Mouse (Mus musculus): Measurements from ENCODE around the gene E130311K13Rik.

The E130311K13Rik gene

DNA sequence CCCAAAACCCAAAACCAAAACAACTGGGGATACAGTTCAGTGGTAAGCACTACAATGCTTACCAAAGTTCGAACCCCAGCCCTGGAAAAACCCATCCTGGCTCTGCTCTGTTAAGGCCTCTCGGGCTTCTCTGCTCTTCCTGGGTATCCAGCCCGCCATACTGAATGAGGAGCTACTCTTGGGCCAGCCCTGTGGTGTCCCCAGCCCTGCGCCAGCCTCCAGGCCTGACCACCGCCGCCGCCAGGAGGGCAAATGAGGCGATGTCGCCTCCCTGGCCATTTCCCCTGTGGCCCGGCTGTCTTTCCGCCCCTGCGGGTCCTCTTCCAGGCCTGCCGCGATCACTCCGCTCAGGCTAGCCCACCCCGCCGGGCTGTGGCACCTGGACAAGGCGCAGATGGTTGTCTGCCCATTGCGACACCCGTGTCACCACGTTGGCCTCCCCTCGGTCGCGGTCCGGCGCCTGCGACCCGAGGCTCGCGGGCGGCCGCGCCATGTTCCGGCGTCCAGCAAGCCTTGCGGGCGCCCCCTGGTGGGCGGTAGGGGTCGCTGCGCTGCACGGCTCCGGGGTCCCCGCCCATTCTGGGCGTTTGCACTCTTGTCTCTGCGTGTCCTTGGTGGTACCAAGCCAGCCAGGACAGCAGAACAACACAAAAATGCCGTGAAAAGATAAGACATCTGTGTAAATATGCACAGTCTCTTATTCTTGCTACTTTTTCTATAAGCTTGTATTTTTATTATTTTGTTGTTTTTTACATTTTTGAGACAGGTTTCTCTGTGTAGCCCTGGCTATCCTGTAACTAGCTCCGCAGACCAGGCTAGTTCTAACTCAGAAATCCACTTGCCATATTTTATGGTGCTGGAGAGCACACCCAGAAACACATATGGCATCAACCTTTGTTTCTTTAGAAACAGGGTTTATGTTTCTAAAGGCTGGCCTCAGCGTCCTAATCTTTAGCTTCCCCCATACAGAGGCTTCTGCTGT, at the start of gene E130311K13Rik:
Gene E130311K13Rik, minus strand, starts transcription at position 595 of the 982 bp plus-strand sequence.
- DNase-seq, result peak; percentile 87

DNA sequence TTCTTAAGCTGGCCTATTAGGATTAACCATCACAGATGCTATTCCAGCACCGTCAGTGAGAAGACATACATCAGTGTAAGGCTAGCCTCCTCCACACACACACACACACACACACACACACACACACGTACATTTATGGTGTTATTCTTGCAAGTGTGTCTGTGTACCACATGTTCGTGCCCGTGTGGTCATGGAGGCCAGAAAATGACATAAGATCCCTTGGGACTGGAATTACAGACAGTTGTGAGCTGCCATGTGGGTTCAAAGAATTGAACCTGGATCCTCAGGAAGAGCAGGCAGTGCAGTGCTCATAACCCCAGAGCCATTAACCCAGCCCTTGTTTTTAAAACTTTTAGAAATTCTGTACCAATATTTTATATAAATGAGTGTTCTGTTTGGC, 48.6 kb upstream of the E130311K13Rik start:
- no peak for DNase-seq

DNA sequence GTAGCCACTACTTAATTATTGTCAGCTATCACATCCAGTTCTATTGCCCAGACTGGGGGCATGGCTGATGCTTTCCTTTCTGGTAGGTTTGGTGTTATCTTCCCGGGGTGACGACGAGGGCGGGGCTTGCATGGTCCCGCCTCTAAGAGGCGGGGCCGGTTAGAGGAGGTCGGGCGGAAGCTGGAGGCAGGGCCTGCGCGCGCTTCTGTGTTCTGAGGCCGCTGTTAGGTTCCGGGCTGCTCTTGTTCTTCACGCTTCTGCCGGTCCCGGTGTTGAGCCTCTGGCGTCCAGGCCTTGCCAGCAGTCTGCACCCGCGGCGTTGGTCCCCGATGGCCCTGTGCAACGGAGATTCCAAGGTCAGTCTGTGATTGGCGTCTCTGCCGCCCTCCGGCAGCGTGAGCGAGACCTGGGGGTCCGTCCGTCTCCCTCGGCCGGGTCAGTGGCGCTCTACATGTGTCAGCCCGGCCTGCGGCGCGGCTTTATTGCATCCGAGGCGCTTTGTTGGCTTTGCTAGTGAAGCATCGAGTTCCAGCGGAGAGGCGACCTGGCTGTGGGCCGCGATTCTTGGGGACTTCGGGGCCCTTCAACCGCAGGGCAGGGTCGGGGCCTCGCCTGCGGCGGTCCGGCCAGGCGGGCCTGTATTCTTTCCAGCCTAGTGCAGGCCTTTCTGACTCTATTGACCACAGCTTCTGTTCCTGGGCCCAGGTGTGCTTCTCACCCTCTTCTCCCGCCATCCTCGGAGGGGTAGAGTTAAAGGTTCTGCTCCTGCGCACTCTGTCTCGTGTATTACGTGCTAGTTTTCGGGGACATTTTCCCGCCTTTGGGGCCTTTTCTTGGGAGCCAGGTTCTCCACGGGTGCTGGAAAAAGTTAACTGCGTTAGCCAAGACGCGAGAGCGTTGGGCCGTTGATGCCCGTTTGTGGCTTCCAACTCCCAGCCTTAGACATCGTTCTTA, 47.0 kb upstream of the E130311K13Rik start, which contains the start of gene Gmps:
Gene Gmps, plus strand, starts transcription at position 152 of the 954 bp plus-strand sequence.
- DNase-seq, result peak; percentile 97

DNA sequence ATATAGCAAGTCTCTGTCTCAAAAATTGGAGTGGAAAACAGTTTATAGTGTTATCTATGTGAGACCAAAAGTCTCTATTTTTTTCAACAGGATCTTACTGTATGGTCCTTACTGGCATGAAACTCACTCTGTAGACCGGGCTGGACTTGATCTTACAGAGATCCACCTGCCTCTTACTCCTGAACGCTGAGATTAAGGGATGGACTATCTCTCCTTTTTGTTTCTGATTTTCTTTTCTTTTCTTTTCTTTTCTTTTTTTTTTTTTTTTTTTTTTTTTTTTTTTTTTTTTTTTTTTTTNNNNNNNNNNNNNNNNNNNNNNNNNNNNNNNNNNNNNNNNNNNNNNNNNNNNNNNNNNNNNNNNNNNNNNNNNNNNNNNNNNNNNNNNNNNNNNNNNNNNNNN, 36.7 kb upstream of the E130311K13Rik start:
- DNase-seq, result no peak

DNA sequence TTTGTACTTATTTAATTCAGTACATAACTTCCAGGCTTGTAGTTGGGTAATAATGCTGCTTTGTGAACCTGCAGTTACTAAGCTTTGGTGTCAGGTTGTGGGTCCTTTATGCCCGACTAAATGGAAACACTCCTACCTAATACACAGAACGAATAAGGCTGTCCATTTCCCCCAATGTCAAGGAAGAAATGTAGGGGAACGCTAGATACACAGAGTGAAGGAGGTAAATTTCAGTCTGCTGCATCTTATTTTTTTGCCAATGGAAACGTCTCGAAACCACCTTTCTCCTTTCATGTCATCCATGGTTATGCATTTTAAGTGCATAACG, 35.6 kb upstream of the E130311K13Rik start:
- no peak for DNase-seq

DNA sequence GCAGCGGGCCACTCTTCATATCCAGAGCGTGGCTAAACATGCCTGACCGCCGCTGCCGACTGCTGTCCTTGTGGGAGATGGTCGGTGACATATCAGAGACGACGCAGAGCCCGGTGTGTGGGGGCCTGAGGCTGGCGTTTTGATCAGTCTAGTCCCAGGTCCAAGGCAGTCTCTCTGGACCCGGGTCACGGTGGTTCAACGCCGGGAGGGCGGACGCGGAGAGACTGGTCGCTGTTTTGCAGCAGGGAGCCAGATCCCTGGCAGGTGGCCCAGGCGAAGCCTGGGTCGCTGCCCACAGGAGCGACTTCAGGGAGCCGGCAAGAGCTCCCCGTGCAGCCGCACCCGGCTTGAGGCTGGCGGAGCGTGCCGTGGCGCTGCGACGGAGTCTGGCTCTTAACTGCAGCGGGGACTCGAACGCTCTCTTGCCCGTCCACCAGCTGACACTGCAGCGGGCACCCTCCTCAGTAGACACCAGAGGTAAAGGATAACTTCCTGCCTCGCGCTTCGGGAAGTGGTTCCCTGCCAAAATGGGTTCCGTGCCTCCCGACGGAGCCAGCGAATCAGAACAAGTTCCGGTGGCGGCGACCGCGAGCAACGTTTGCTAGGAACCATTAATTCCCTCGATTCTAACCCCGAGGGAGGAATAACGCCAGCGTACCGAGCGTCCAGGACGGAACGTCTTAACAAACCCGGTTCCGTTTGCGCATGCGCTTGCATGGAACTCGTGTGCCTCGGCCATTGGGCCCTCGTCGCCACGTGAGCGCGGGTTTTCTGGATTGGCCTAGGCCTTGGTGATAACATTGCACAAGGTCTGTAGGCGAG, 35.0 kb upstream of the E130311K13Rik start, which contains the start of gene Slc33a1:
Gene Slc33a1, minus strand, starts transcription at position 669 of the 822 bp plus-strand sequence.
- peak; percentile 97 for DNase-seq

DNA sequence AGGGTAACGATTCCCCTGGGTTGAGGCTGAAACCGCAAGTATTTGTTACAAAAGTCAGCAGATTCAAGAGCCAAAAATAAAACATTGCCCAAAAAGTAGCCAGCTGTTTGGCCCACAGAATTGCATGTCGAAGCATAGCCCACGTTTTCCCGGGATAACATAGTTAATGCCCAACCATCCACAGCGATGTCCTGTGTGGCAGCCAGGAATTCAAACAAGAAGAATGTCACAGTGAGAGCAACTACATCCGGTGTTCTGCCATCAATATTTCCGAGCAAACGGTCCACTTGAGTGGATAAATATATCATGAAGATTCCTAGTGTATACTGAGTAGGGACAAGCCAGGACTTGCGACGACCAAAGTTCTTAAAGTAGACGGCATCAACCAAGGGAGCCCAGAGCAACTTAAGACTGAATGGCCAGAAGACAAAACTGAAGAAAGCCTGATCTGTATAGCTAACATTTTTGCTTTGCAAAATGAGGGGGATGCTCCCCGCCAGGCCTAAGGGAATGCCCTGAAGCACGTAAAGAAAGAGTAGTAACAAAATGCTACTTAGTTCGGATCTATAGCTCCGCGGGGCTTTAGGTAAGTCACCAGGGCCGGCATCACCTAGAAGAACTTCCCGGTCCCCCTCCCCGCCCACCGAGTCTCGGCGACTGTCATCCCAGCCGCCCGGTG, 34.3 kb upstream of the E130311K13Rik start:
- DNase-seq, result peak; percentile 60

DNA sequence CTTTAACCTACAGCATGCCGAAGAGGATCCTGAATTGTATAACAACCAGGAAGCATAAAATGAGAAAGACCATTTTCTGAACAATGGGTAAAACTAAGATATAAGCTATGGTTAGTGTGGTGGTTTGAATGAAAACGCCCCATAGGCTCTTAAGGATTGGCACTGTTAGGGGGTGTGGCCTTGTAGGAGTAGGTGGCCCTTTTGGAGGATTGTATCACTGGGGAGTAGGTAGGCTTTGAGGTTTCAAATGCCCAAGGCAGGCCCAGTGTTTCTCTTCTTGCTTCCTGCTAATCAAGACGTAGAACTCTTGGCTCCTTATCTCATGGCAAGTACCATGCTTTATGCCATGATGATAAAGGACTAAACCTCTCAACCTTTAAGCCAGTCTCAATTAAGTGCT, 20.6 kb upstream of the E130311K13Rik start:
- no peak for DNase-seq

DNA sequence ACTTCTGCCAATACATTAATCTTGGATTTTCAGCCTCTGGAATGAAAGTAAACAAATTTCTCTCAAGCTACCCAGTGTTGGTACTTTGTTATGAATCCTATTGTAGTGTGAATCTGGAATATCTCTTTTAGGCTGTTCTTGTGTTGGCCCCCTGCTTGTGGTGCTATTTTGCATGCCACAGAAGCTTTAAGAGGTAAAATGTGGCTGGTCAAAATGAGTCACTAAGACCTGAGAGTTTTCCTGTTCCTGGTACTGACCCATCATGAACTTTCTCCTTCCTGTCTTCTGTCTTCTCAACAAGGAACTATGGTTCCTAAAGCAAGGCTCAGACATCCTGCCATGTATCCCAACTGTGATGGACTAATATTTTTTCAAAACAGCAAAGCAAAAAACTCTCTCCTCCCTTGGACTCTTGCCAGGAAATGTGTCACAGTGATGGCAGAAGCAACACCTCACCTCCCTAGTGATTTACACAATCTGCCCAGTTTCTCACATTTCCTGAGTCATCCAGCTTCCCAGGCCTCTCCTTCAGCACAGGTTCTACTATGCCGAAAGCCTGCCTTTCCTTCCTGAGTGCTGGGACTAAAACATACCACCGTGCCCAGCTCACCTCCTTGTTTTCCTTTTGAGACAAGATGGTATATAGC, 12.1 kb upstream of the E130311K13Rik start:
- DNase-seq, result no peak

DNA sequence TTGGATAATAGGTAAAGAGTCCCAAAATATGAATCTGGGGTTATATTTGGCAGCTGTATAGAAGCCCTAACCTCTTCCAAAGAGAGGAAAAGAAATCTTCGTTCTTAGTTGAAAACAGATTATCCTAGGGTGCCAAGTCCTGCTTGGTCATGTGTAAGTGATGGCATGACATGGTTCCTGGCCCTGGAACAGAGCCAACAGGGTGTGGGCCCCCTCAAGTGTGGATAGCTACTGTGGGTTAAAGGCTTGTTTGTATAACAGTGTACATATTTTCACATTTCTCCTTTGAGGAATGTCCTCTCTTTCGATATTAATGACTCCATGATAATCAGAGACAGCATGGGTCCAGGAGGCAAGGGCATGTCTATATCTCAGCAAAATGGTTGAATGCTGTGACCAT, 9.7 kb upstream of the E130311K13Rik start:
- no peak for DNase-seq

DNA sequence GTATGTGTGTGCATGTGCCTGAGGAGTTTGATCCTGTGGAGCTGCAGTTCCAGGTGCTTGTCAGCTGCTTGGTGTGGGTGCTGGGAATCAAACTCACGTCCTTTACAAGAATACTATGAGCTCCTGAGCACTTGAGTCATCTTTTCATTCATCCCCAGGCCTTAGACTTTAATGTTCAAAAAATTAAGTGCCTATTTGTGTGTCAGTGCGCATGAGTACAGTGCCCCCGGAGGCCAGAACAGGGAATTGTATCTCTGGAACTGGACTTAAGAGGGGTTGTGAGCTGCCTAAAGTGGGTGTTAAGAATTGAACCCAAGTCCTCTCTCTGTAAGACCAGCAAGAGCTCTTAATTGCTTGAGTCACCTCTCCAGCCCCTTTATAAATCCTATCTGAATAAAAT, 9.6 kb downstream of the E130311K13Rik start:
- peak; percentile 43 for DNase-seq

DNA sequence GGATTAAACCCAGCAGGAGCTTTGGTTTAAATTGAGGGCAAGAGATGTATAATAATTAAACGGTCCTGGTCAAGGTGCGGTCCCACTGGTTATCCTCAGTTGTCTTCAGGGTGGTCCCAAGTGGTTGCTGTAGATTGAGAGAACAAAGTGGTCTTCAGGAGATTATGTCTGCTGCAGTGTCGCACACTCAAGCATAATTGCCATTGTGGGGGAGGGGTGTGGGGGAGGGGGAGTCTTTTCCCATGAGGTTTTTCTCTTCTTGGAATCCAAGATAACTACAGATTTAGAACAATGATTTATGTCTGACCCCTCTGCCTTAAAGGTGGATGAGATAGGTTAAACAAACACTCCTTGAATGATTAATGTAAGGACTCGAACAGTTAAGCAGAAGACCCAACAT, 19.0 kb downstream of the E130311K13Rik start:
- no peak for DNase-seq

DNA sequence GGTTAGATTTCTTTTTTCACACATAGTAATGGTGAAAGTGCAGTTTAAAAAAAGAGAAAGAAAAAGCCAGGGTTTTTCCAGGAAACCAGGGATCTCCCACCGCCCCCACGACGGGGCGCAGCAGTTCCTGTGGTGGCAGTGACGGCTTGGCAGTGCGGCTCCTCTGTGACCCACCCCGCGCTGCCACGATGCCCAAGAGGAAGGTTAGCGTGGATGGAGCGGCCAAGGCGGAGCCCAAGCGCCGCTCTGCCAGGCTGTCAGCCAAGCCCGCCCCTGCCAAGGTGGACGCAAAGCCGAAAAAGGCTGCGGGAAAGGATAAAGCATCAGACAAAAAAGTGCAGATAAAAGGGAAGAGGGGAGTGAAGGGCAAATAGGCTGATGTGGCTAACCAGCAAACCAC, 24.0 kb downstream of the E130311K13Rik start:
- DNase-seq, result no peak

DNA sequence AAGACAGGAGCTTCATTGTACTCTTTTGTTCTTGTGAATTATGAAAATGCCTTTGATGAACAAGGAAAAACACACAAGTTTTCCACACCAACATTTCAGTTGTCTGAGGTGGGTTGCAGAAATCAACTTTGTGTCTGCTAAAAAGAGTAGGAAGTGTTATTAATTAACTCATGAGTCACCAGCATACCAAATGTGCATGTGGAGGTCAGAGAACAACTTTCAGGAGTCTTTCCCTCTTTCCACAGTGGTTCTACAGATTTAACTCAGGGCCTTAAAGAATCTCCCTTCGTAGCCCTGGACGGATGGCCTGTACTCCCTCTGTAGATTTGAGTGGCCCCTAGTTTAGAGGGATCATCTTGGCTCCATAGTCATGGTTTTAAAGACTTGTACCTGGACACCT, 25.1 kb downstream of the E130311K13Rik start:
- DNase-seq, result no peak

DNA sequence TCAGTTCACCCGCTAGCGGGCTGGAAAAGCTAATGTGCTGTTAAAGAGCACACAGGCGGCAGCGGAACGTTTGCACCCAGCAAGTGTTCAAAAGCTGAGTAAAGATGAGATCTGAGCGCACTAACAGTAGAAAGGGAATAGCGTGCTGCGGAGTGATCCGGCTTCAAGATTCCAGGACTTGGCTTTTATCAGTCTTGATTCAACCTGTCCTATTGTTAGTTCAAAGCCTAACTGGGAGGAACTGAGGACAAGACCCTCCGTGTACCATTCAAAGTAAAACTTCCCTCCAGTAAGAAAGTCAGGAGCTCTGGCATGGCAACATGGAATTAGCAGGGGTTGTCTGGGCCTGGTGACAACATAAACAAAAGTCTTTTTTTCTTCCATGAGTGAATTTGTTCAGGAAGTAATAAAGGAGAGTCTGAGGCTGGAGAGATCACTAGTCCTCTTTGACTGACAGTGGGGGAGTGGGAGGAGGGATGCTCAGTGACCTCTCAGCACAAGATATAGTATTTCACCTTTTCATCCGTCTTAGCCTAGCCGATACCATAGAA, 29.2 kb downstream of the E130311K13Rik start:
- no peak for DNase-seq

DNA sequence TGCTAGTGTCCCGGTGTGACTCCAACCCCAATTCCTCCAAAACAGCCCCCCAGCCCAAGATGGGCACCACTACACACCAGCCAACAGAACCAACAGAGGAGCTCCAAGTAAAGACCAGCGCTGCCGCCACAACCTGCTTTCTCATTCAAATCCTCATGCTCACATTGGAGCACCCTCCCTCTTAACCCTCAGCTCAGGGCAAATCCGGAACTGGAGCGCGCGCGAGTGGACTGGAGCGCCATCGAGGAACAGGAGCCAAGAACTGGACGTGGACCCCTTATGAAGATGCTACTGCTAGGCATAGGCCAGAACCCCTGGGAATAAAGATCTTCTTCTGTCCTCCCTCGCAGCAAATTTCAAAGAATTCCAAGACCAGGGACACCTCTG, 30.0 kb downstream of the E130311K13Rik start, which contains the start of gene Plch1:
Gene Plch1, minus strand, starts transcription at position 164 of the 387 bp plus-strand sequence.
- peak; percentile 50 for DNase-seq

DNA sequence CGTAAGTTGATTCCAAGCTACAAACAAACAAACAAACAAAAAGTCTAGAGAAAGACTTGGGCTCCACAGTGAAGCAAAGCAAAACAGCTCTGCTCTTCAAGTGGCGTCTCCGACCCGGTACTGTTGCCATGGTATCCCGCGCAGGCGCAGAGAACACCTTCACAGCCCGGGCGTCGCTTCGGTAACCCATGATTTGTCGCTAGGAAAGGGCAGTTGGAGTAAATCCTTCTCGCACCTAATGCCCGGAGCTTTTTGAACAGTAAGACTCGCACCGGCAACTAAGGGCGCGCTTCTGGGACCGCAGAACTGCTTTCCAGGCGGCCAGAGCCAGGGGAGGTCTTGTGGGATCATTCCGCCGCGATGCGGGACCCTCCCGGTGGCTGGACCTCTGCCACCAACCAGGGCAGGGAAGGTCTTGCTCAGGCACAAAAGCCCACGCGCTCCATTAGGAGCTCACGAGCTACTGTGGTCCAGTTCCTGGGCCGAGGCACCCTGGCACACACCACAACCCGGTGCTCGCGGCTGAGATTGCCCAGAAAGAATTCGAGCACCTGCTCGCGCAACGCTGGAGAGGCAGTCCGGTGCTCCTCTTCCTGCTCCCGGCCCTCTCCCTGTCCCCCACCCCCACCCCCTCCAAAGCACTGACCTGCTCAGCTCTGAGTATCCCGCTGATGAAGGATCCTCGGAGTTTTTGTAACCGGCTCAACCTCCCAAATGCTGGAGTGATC, 30.5 kb downstream of the E130311K13Rik start:
- DNase-seq, result peak; percentile 59

DNA sequence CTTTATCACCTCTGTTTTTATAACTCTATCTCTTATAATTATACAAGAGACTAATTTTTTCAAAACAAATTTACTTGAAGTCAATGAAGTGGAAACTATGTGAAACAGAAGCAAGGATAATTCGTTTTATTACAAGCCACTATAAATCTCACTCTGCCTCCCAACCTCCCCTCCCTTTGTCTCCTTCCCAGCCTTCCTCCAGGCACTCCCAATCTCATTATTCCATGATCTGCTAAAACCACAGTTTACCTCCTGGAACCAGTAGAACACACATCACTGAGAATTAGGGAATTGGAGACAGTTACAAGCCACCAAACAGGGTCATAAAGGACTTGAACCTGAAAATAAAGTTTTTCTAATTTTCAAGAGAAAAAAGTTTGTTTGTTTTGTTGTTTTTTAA, 32.1 kb downstream of the E130311K13Rik start:
- DNase-seq, result no peak

DNA sequence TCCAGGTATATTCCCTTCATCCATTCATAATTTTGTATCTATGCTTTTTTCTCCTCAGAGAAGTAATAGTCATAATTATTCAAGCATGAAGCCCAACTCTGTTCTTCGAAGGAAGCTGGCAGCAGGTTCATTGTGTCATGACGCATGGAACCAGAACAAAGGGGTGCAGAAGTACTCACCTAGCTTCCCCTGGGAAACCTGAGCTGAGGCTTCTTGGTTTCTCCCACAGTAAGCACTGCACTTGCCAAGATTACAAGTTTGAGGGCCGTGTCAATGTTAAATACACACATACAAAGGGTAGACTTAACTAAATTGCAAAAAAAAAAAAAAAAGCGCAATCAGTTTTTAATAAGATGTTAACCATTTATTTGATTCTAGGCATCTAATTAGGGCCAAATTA, 33.0 kb downstream of the E130311K13Rik start:
- no peak for DNase-seq

DNA sequence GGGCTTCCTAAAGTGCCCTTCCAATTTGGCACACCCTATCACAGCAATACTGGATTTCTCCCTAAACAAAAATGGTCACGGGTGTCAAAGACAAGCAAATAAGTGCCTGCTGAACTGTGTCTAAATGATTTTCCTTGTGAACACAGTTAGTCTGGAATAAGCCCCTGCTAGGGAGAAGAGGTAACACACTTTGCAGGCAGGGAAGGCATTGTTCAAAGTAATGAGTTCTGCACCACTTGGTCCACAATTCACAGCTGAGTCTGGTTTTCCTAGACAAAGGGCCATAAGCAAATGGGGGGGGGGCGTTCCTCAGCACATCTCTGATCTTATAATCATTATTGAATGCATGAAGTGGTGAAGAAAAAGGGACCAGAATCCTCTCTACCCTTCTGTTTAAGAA, 33.5 kb downstream of the E130311K13Rik start:
- no peak for DNase-seq
